Comparison of ENCODE assay signal across 8 mouse cellular contexts in genomic region chr11:69409378-69410044, GRCm38 (mm10). TPM values are rescaled to one million over a fixed set of nuclear protein-coding genes. Genes with fewer than 3 reads are reported as not detected.
A peak's percentile ranks its signal among the peaks of the same experiment; 100 is the strongest.
DNase-seq lines count a peak whose midpoint lies in the region; ATAC-seq lines count a peak whose summit lies in the region.

No protein-coding gene starts in this region.

- peaks cover 18% of the 10 kb centered on the region for H3K4me1 ChIP-seq in embryonic facial prominence, embryonic 11.5 days (ENCODE audit: control insufficient read depth, insufficient read depth, low read length)
- H3K4me1 ChIP-seq in liver, embryonic 11.5 days (replicated peaks; ENCODE audit: control insufficient read depth, insufficient read depth, low read length) = peaks cover 38% of the 10 kb centered on the region

- peaks cover 26% of the 10 kb centered on the region for H3K36me3 ChIP-seq in embryonic facial prominence, embryonic 11.5 days (replicated peaks; ENCODE audit: control insufficient read depth, insufficient read depth, low read depth, low read length)
- H3K36me3 ChIP-seq in liver, embryonic 11.5 days (ENCODE audit: control insufficient read depth, insufficient read depth, low read length) = peaks cover 26% of the 10 kb centered on the region

- H3K9me3 ChIP-seq in embryonic facial prominence, embryonic 11.5 days (replicated peaks; ENCODE audit: control insufficient read depth, low read length) = no peaks in the 10 kb centered on the region
- H3K9me3 ChIP-seq in liver, embryonic 11.5 days (ENCODE audit: control insufficient read depth, low read length) = no peaks in the 10 kb centered on the region

- peak overlapping the region; percentile 93 for H3K4me2 ChIP-seq in embryonic facial prominence, embryonic 11.5 days (ENCODE audit: low read depth, low read length)
- peak overlapping the region; percentile 97 for H3K4me2 ChIP-seq in liver, embryonic 11.5 days

- peak overlapping the region; percentile 69 for H3K4me3 ChIP-seq in embryonic facial prominence, embryonic 11.5 days (ENCODE audit: low read depth, low read length)
- peak overlapping the region; percentile 85 for H3K4me3 ChIP-seq in liver, embryonic 11.5 days (ENCODE audit: low read depth, low read length)

- no peaks in the 10 kb centered on the region for H3K27me3 ChIP-seq in embryonic facial prominence, embryonic 11.5 days (ENCODE audit: control insufficient read depth, insufficient read depth, low read length)
- no peaks in the 10 kb centered on the region for H3K27me3 ChIP-seq in liver, embryonic 11.5 days (replicated peaks; ENCODE audit: control insufficient read depth, insufficient read depth, low read length)

- 0 out of 2 replicates have a peak, but pooled peaks have one; percentile 19 for ATAC-seq in embryonic facial prominence, embryonic 11.5 days (replicated peaks; ENCODE audit: insufficient number of reproducible peaks, low FRiP score, low TSS enrichment, low read depth)
- peak; percentile 53; the same call in 1 of the 2 replicates for ATAC-seq in liver, embryonic 11.5 days (replicated peaks; ENCODE audit: low FRiP score)
- peak; percentile 36 for ATAC-seq in monocyte, adult 5-6 weeks (replicated peaks; ENCODE audit: insufficient number of reproducible peaks, low FRiP score, low TSS enrichment, poor library complexity, severe bottlenecking)

- peak overlapping the region; percentile 81 for H3K9ac ChIP-seq in embryonic facial prominence, embryonic 11.5 days (replicated peaks; ENCODE audit: low read length)
- peak overlapping the region; percentile 74 for H3K9ac ChIP-seq in liver, embryonic 11.5 days (ENCODE audit: low read depth, low read length)

- under 1% methylated on average over 42 of the region's 46 CpGs for WGBS in embryonic facial prominence, embryonic 11.5 days
- WGBS in liver, embryonic 11.5 days = under 1% methylated on average over 41 of the region's 46 CpGs

- peak overlapping the region; percentile 84 for H3K27ac ChIP-seq in embryonic facial prominence, embryonic 11.5 days (replicated peaks; ENCODE audit: low read depth, low read length)
- H3K27ac ChIP-seq in liver, embryonic 11.5 days (ENCODE audit: low read depth, low read length) = peak overlapping the region; percentile 95

- peak; percentile 77 for DNase-seq in layer of hippocampus, adult 11-12 months (ENCODE audit: low spot score)
- DNase-seq in layer of hippocampus, adult 9-10 months (ENCODE audit: low spot score) = no peak
- DNase-seq in embryonic facial prominence, embryonic 11.5 days (ENCODE audit: low spot score) = peak; percentile 89
- DNase-seq in heart, adult 9 months (ENCODE audit: low spot score in 2 of 2) = peak; percentile 85 to 86
- DNase-seq in kidney, adult 8-10 months = peak; percentile 90 to 93
- peak; percentile 89 for DNase-seq in liver, embryonic 11.5 days (ENCODE audit: low spot score)
- peak; percentile 80 to 91 for DNase-seq in spleen, postnatal 4 days (ENCODE audit: low spot score in 2 of 2)

RNA-seq across cellular contexts. Expression of gene Kdm6b, which starts 4.0 kb away (rescaled TPM):
- 25.9 and 26.2 TPM in 2 replicates for polyA plus RNA-seq in embryonic facial prominence, embryonic 11.5 days (2014; fragmentation: Nextera tagmentation; extraction: Ambion mirVana)
- polyA plus RNA-seq in liver, embryonic 11.5 days (2014; fragmentation: Nextera tagmentation; extraction: Ambion mirVana) = 15.4 and 17.4 TPM in 2 replicates
- total RNA-seq in monocyte, adult 5-6 weeks (2017) = 14.3 to 27.5 TPM (median 16.8 TPM) in 3 replicates

RNA-seq across cellular contexts. Expression of gene Tmem88, which starts 11.5 kb away (rescaled TPM):
- polyA plus RNA-seq in embryonic facial prominence, embryonic 11.5 days (2014; fragmentation: Nextera tagmentation; extraction: Ambion mirVana) = 13.6 and 18.1 TPM in 2 replicates
- polyA plus RNA-seq in liver, embryonic 11.5 days (2014; fragmentation: Nextera tagmentation; extraction: Ambion mirVana) = 20.4 and 26.2 TPM in 2 replicates
- 3.1 to 3.8 TPM in 2 of 3 replicates, not detected in the other for total RNA-seq in monocyte, adult 5-6 weeks (2017)

RNA-seq across cellular contexts. Expression of gene Cyb5d1, which starts 14.1 kb away (rescaled TPM):
- polyA plus RNA-seq in embryonic facial prominence, embryonic 11.5 days (2014; fragmentation: Nextera tagmentation; extraction: Ambion mirVana) = 33.3 TPM in 2 replicates
- 19.7 and 19.9 TPM in 2 replicates for polyA plus RNA-seq in liver, embryonic 11.5 days (2014; fragmentation: Nextera tagmentation; extraction: Ambion mirVana)
- 19.2 to 55.3 TPM (median 20.9 TPM) in 3 replicates for total RNA-seq in monocyte, adult 5-6 weeks (2017)

RNA-seq across cellular contexts. Expression of gene Naa38, which starts 14.2 kb away (rescaled TPM):
- polyA plus RNA-seq in embryonic facial prominence, embryonic 11.5 days (2014; fragmentation: Nextera tagmentation; extraction: Ambion mirVana) = 123 and 135 TPM in 2 replicates
- polyA plus RNA-seq in liver, embryonic 11.5 days (2014; fragmentation: Nextera tagmentation; extraction: Ambion mirVana) = 151 and 178 TPM in 2 replicates
- 51.4 to 93.3 TPM (median 54.6 TPM) in 3 replicates for total RNA-seq in monocyte, adult 5-6 weeks (2017)

RNA-seq across cellular contexts. Expression of gene Chd3, which starts 40.3 kb away (rescaled TPM):
- 48.0 and 52.1 TPM in 2 replicates for polyA plus RNA-seq in embryonic facial prominence, embryonic 11.5 days (2014; fragmentation: Nextera tagmentation; extraction: Ambion mirVana)
- 13.8 and 17.1 TPM in 2 replicates for polyA plus RNA-seq in liver, embryonic 11.5 days (2014; fragmentation: Nextera tagmentation; extraction: Ambion mirVana)
- 76.7 to 192 TPM (median 86.2 TPM) in 3 replicates for total RNA-seq in monocyte, adult 5-6 weeks (2017)
